Mouse (Mus musculus): ENCODE results near the gene Abcg2.
"Not testable (repeated sequence)": the region's sequence is repeated elsewhere in the genome, so short reads cannot be mapped to it uniquely, and the experiment has no call there.

Gene Abcg2

DNA sequence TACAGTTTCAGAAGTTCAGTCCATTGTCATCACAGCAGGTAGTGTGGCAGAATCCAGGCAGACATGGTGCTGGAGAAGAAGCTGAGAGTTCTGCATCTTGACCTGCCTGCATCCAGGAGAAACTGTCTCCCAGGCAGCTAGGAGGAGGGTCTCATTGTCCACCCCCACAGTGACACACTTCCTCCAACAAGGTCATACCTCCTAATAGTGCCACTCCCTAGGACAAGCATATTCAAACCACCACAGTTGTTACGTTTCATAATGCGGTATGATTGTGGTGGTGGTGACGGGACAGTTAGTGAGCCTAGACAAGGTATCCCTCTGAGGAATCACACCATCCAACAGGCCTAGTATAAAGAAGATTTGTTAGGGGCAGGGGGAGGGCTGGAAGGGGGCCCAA, at the start of gene Abcg2:
Abcg2 (plus strand) TSS at position 301 of the 400 bp plus-strand sequence.
- not testable (repeated sequence) for DNase-seq (ENCODE audit: low read depth, low spot score)

GRCm38 (mm10) chr6:58540263-58540662, 44.1 kb upstream of the Abcg2 start:
- not testable (repeated sequence) for DNase-seq (ENCODE audit: low read depth, low spot score)

DNA sequence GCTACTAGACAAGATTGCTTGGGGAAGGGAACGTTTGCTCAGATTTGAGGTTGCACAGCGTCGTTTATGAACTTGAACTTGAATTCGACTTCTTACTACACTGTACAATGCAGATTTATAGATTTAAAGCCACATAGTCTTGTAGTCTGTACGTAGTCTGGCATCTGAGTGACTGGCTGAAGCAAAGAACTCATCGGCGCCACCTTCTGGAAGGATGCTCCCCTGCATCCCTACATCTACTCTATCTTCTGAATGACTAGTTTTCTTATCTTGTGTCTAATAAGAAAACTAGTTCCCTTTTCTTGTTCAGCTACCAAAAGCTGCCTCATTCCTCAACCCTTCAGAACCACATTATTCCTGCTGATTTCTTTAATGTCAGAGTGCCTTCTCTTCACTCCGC, 41.5 kb upstream of the Abcg2 start:
- not testable (repeated sequence) for DNase-seq (ENCODE audit: low read depth, low spot score)

DNA sequence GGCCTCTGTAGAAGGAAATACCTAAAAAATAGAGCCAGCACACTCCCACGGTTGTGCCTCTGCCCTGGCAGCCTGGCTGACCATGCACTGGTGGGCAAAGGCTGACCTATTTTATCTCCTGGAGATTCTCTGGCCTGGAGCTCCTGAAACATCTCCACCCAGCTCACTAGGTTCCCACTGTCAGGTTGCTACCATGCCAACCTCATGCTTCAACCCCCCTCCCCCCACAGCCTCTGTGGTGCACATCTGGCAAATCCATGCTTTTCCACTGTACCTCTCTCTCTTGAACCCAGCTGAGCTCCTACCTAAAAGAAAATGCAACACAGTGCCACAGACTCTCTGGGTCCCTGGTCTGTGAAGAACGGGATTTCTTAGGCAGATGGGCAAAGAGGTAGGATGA, 39.4 kb upstream of the Abcg2 start:
- not testable (repeated sequence) for DNase-seq (ENCODE audit: low read depth, low spot score)

- DNase-seq (ENCODE audit: low read depth, low spot score): not testable (repeated sequence)
Observed at GRCm38 (mm10) chr6:58546050-58546449, 38.3 kb upstream of the Abcg2 start.

DNA sequence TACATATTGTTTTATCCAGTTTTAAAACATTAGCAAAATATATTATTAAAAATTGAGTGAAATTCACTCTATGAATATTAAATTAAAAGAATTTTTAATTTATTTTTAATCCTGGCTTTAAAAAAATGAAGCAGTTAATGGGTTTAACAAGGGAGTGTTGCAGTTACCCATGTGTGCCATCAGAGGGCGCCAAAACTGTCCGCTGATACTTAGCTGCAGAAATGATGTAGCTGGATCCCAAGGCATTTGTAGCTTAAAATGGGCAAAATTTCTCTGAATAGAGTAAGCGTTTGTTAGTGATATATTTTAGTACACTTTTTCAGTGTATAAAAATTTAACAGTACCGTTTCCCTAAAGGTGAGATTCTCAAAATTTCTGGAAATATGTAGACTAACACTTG, 37.5 kb upstream of the Abcg2 start:
- peak; percentile 18 for DNase-seq (ENCODE audit: low read depth, low spot score)

GRCm38 (mm10) chr6:58553812-58554211, 30.5 kb upstream of the Abcg2 start:
- not testable (repeated sequence) for DNase-seq (ENCODE audit: low read depth, low spot score)

DNA sequence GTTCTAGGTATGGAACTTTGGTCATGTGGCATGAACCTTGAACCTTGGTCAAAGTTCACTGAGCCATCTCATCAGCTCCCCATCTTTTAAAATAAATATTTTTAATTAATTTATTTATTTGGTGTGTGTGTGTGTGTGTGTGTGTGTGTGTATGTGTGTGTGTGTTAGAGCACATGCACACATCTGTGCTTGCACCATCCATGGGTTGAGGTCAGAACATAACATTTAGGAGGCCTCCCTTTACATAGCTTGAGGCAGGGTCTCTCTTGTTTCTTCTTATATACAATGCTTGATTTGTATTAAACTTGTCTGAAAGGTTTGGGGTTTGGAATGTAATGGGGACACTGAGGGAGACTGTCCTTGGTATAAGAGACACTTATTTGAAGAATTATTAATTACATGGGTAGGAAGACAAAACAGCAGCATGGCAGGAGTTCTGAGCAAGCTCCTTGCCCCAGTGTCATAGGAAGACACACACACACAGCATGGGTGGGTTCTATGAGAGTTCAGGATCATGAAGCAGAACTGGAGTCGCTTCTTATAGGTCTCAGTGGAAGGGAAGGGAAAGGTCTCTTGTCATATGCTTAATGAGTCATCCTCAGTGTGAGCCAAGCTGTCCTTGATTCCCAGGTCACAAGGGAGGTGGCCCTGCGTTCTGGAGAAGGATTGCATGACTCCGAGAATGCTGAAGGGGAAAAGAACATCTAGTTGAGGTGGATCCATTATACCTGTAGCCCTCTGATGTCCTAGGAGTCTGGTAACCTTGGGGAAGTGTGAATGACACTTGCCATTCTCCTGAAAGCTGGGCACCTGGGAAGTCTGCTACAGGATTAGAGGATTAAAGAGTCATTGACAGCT, 9.9 kb downstream of the Abcg2 start:
- DNase-seq (ENCODE audit: low read depth, low spot score): not testable (repeated sequence)

DNA sequence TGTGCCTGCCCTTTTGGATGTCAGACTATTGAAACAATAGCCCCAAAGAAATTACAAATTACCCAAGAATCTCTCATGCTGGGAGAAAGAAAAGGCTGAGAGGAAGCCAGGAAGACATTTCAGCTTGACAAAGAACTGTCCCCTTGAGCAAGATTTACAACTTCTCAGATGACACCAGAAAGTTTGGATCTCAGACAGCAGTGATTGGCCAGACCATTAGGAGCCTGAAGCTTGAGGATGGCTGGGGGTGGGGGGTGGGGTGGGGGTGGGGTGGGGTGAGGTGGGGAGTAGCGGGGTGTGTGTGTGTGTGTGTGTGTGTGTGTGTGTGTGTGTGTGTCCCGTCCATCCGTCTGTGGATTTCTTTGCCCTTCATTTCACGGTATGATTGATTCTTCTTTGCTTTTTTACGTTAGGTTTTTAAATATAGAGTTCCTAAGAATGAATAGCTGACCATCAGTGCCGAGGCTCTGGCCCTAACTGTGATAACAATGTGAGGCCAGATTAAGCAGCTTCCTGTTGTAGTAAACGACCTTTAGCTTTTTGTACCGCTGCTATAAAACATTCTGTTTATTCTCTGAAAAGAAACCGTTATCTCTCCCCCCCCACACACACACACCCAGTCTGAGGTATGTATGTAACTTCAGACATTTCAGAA, 11.4 kb downstream of the Abcg2 start:
- not testable (repeated sequence) for DNase-seq (ENCODE audit: low read depth, low spot score)

GRCm38 (mm10) chr6:58596294-58596653, 12.0 kb downstream of the Abcg2 start:
- DNase-seq (ENCODE audit: low read depth, low spot score): no peak

DNA sequence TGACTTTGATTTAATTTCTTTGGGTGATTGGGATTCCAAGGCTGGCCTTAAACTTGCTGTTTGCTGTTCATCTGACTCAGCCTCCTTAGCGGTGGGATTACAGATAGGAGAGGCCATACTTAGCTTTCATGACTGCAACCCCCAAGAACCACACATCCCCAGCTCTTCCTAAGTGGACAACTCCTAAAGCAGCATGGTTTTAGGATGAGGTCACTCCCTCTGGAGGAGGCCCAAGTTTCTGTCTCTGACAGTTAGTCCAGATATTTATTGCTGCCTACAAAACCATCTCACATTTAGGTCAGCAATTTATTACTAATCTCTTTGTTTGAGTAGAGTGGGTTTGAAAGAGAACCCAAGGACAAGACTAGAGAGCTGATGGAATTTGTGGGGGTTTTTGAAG, 17.8 kb downstream of the Abcg2 start:
- DNase-seq (ENCODE audit: low read depth, low spot score): not testable (repeated sequence)

GRCm38 (mm10) chr6:58602991-58603390, 18.7 kb downstream of the Abcg2 start:
- not testable (repeated sequence) for DNase-seq (ENCODE audit: low read depth, low spot score)

DNA sequence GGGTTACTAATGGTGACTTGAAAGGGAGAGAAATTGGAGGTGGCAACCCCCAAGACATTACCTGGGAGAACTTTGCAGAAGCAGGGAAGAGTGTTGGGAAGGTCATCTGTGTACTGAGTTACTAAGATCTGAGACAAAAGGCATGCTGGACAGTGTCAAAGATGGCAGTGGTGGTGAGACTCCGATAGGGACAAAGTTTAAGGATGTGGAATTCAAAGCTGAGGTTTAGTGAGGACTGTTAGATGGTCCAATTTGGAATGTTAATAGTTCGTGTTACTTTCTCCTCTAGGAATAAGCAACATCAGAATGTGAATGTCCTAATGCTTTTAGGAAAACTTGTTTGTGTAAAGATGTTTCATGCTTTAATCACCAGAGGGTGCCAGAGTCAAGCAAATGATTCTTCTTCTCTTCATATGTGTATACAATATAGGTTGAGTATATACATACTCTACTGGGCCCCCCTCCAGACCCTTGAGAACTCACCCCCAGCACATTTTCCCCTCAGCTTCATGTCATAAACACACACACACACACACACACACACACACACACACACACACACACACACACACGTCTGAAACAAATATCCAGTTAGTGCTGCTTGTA, 19.3 kb downstream of the Abcg2 start:
- DNase-seq (ENCODE audit: low read depth, low spot score): not testable (repeated sequence)

DNA sequence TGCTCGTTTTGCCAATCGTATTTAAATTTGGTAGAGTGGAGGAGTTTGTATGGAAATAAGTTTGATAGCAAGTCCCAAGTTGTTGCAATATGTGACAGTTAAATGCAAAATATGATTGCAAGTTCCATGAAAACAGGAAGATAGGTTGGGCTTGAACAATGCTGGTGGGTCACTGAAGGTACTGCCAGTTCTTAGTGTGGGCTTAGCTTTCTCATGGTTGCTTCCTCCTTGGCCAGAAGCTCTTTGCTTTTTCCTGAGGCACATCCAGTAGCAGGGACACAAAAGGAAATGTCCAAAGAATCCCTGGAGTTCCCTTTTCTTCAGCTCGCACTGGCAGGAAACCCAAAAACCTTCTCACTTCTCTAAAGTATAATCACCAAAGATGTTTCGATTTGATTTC, 22.3 kb downstream of the Abcg2 start:
- no peak for DNase-seq (ENCODE audit: low read depth, low spot score)

GRCm38 (mm10) chr6:58608422-58608821, 24.1 kb downstream of the Abcg2 start:
- DNase-seq (ENCODE audit: low read depth, low spot score): no peak

GRCm38 (mm10) chr6:58609919-58610759, 25.8 kb downstream of the Abcg2 start:
- DNase-seq (ENCODE audit: low read depth, low spot score): no peak

DNA sequence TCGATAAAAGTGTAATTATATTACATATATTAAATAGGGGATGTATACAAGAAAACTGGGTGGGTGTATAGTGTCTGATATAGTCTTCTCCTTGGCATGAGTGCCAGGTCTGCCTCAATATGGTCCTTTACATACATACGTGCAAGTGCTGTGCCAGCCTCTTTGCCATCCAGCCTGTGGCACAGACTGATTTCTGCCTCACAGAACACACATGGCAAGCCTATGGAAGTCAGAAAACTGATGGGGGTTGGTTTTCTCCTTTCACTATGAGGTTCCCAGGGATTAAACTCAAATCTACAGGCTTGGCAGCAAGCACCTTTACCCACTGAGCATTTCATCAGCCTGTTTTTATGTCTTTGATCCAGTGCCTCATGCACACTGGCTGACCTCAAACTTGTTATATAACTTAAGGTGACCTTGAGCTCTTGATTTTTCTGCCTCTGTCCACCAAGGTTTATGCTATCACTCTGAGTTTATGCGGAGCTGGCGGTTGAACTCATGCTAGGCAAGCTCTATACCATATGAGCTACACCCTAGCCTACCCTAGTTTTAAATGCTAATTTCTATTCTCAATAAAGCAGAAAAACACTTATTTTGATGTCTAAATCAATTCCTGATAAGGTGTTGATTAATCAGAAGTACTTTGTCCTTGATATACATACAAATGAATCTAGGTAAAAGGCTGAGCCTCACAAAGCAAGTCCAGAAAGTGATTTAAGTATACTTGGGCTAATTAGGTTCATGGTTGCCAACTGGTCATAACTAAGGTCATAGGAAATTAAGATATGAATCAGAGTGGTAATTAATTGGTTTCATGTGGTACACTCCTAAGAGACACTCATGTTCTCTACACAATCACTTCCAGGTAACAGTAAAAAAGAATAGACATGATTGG, 26.7 kb downstream of the Abcg2 start:
- no peak for DNase-seq (ENCODE audit: low read depth, low spot score)

DNA sequence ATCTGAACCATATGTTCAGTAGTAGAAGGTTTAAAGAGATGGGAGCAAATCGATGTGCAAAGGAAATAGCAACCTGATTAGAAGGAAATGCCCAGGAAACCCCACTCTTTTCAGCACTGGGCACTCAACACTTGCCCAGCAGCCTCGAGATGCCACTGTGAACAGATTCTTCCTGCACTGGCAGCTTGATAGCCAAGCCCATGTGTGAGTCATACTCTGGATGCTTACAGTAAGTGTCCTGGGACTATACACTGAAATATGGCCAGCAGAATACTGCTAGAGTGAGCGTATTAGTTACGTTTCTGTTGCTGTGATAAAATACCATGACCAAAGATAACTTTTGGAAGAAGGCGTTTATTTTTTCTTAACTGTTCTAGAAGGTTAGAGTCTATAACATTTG, 39.8 kb downstream of the Abcg2 start:
- no peak for DNase-seq (ENCODE audit: low read depth, low spot score)

- no peak for DNase-seq (ENCODE audit: low read depth, low spot score)
Observed at GRCm38 (mm10) chr6:58629238-58629637, 44.9 kb downstream of the Abcg2 start.

- DNase-seq (ENCODE audit: low read depth, low spot score): no peak
Observed at GRCm38 (mm10) chr6:58632419-58632818, 48.1 kb downstream of the Abcg2 start.

DNA sequence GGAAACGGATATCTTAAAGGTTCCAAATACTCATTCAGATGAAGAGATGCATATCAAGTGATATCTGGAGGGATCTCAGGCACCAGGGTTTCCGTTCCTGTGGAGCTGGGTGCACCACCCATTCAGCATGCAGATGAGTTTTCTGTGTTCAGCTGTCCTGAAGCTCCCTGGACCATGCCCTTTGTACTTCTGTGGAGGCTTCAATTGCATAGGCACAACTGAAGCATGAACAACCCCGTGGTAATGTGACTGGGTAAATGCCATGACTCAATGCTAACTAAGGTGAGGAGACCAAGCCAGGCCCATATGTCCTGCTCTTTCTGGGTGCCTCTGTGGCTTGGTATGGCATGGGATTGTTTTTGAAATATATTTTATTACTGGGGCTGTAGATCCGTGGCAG, 49.4 kb downstream of the Abcg2 start:
- no peak for DNase-seq (ENCODE audit: low read depth, low spot score)
